Mouse (Mus musculus): Measurements from ENCODE around the gene Tlnrd1.

- TF ChIP-seq GATA1 (IDR thresholded peaks at IDR 0.05; ENCODE audit: low read length) (no peak), TAL1 (IDR thresholded peaks at IDR 0.05; ENCODE audit: low read length) (no peak)
These were observed 27.5 kb downstream of the Tlnrd1 start for GRCm38 (mm10) chr7:83856353-83857207.
